Mouse (Mus musculus) urinary bladder, postnatal 4 days (tissue): ENCODE results near the gene Fxr2.
A peak's percentile ranks its signal among the peaks of the same experiment; 100 is the strongest.
"Not testable (repeated sequence)": the region's sequence is repeated elsewhere in the genome, so short reads cannot be mapped to it uniquely, and the experiment has no call there.

ENCODE experiments used
- DNase-seq, 2 experiments: peaks; one replicate each; pipeline ENCODE4 v3.0.0; 2021 to 2022; ENCODE audit warnings: low spot score in 2 of 2

Fxr2 gene

GRCm38 (mm10) chr11:69683576-69683975 lies 50.8 kb downstream of the Fxr2 start:
- DNase-seq, result no peak

- no peak for DNase-seq
Observed at GRCm38 (mm10) chr11:69684128-69684745, 51.4 kb downstream of the Fxr2 start.

- DNase-seq, result no peak
Observed at GRCm38 (mm10) chr11:69684936-69685335, 52.1 kb downstream of the Fxr2 start.

- peak; percentile 72 to 73 for DNase-seq
Observed at GRCm38 (mm10) chr11:69685526-69686148, 52.8 kb downstream of the Fxr2 start, which contains the start of gene Tnfsf13. Gene Tnfsf13, minus strand, starts transcription at chr11:69685784.

GRCm38 (mm10) chr11:69686377-69686776 lies 53.6 kb downstream of the Fxr2 start:
- peak; percentile 81 to 89 for DNase-seq

- DNase-seq, result no peak
Observed at GRCm38 (mm10) chr11:69687061-69687460, 54.3 kb downstream of the Fxr2 start.

- no peak for DNase-seq
Observed at GRCm38 (mm10) chr11:69689891-69690290, 57.1 kb downstream of the Fxr2 start.

- no peak for DNase-seq
Observed at GRCm38 (mm10) chr11:69692196-69692811, 59.5 kb downstream of the Fxr2 start.

- no peak for DNase-seq
Observed at GRCm38 (mm10) chr11:69692863-69693262, 60.1 kb downstream of the Fxr2 start.

GRCm38 (mm10) chr11:69693421-69693965 lies 60.7 kb downstream of the Fxr2 start:
- no peak for DNase-seq

- DNase-seq, result no peak
Observed at GRCm38 (mm10) chr11:69695046-69695360, 62.2 kb downstream of the Fxr2 start.

- DNase-seq, result peak; percentile 78 to 81
Observed at GRCm38 (mm10) chr11:69695361-69696181, 62.8 kb downstream of the Fxr2 start, which contains the start of the genes Tnfsf12 and Tnfsfm13. Gene Tnfsf12, minus strand, starts transcription at chr11:69695849. Gene Tnfsfm13, minus strand, starts transcription at chr11:69696098.

- no peak for DNase-seq
Observed at GRCm38 (mm10) chr11:69697396-69697795, 64.6 kb downstream of the Fxr2 start.

- DNase-seq, result no peak
Observed at GRCm38 (mm10) chr11:69698574-69698973, 65.8 kb downstream of the Fxr2 start.

- DNase-seq, result no peak
Observed at GRCm38 (mm10) chr11:69699595-69699994, 66.8 kb downstream of the Fxr2 start.

GRCm38 (mm10) chr11:69702886-69703285 lies 70.1 kb downstream of the Fxr2 start:
- not testable (repeated sequence) for DNase-seq
